Mouse (Mus musculus) left cerebral cortex, adult 11 months (tissue): ENCODE results near the gene Mx1.

Source experiments
- DNase-seq: peaks from one replicate; pipeline ENCODE4 v3.0.0; 2022; ENCODE audit warnings: low spot score

Gene Mx1

GRCm38 (mm10) chr16:97462481-97463181, at the start of gene Mx1:
Gene Mx1, minus strand, starts transcription at chr16:97462907.
- DNase-seq = no peak

DNA sequence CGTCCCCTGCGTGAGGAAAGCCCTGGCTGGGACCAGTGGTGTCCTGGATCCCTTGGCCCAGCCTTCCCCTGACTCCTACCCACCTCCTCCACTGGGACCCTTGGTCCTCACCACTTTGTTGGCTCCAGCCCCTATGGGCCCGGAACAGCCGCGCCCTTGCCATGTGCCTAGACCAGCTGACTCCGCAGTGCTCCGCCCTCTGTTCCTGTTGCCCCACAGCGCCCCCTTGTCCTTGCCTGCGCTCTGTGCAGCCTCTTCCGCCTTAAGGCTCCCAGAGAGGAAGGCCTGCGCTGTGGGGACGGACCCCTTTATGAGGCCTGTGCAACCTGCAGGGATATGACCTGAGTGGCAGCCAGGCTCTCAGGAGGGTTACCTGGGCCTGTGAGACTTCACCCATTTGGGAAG, 49.6 kb upstream of the Mx1 start:
- DNase-seq = no peak

GRCm38 (mm10) chr16:97511495-97511894, 48.8 kb upstream of the Mx1 start:
- no peak for DNase-seq

GRCm38 (mm10) chr16:97510849-97511248, 48.1 kb upstream of the Mx1 start:
- no peak for DNase-seq

DNA sequence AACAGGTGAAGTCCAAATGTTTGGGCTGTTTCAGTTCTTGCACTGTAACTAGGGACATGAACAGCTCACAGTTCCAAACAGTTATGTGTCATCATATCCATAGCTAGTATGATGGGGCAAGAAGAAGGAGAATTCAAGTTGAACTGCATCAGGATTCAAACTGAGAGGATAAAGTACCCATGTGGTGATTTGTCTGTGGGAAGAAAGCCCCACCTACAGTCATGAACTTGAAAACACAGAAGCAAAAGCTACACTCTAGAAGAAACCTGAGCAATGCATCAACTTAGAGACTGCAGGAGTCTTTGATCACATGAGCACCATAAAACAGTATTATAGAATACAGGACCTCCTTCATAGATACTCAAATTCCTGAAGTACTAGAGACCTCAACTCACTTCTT, 45.1 kb upstream of the Mx1 start:
- no peak for DNase-seq

DNA sequence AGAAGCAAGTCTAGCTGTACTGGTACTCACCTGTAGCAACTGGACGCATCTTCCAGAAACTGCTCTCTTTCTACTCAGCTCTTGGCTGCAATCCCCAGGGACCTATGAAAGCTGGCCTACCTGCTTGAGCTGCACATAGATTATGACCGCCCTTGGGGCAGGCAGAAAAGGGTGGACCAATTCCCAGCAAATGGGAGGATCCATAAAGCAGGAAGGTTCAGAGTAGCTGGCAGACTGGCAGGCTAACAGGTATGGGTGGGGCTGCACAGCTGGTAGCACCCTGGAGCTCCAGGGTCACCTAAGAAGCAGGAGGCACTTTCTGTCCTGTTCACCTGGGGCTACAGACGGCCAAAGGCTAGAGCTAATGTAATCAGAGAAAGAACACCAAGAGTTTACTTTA, 42.1 kb upstream of the Mx1 start:
- DNase-seq = no peak

GRCm38 (mm10) chr16:97503849-97504248, 41.1 kb upstream of the Mx1 start:
- DNase-seq = no peak

GRCm38 (mm10) chr16:97500901-97501300, 38.2 kb upstream of the Mx1 start:
- DNase-seq = no peak

GRCm38 (mm10) chr16:97499450-97499849, 36.7 kb upstream of the Mx1 start:
- no peak for DNase-seq

DNA sequence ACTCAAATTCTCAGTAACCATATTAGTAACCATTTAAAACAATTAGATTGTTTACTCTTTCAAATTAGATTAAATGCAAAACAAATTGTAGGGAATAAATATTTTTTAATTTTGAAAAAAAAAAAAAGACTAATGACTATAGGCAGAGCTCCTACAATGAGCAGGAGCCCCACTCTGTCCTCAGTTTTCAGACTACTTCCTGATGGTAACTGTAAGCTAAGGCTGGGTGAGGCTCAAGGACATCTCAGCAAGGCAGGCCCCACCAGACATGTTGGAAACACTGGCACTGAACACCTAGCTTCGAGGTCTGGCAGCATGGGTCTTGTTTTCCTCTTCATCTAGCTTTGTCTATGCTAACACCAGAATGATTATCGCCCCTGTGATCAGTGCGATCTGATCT, 35.4 kb upstream of the Mx1 start:
- DNase-seq = no peak

- DNase-seq = no peak
These were observed 35.0 kb upstream of the Mx1 start for GRCm38 (mm10) chr16:97497682-97498081.

DNA sequence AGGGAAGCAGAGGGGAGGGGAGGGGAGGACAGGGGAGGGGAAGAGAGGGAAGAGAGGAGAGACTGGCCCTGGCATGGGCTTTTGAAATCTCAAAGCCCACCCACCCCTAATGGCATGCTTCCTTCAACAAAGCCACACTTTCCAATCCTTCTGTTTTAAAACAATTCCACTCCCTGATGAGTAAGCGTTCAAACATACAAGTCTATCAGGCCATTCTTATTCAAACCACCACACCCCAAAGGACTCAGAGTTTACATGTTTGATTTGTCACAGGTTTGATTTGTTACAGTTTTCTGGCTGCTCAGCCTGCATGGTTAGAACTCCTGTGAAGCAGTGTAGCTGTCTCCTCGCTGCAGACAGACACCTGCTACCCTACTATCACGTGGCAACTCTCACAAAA, 33.3 kb upstream of the Mx1 start:
- no peak for DNase-seq

GRCm38 (mm10) chr16:97492369-97492768, 29.7 kb upstream of the Mx1 start:
- DNase-seq = no peak

DNA sequence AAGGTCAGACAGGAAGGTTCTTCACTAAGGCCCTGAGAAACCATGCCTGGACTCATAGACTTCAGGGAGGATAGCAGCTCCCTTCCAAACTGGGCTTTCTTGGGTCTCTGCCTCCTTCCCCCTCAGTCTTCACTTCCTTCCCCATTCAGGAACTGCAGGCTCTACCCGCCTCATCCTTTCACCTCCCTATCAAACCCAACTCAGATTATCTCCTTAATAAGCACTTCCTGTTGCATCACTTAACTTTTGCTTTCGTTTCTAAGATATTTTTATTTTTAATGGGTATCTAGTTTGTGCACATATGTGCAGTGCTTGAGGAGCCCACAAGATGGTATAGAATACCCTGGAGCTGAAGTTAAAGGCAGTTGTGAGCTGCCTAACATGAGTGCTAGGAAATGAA, 15.9 kb upstream of the Mx1 start:
- DNase-seq = no peak

GRCm38 (mm10) chr16:97476524-97476923, 13.8 kb upstream of the Mx1 start:
- DNase-seq = no peak

DNA sequence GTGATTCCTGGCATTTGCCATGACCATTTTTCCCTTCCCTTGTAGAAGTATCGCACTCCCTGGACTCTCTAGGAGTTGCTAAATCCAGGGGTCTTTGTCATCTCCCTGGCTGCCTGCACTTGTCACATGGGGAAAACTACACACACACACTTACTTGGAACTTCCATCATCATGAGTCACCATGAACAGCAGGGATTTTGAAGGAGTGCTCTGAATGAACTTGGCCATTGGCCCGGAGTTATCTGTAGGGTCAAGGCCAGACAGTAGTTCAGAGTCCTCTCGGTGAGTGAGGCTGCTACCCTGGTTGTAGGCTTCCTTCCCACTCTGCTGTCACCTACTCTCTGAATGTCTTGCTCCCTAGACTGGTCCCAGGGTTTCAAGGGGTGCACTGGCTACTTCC, 12.9 kb upstream of the Mx1 start:
- no peak for DNase-seq

DNA sequence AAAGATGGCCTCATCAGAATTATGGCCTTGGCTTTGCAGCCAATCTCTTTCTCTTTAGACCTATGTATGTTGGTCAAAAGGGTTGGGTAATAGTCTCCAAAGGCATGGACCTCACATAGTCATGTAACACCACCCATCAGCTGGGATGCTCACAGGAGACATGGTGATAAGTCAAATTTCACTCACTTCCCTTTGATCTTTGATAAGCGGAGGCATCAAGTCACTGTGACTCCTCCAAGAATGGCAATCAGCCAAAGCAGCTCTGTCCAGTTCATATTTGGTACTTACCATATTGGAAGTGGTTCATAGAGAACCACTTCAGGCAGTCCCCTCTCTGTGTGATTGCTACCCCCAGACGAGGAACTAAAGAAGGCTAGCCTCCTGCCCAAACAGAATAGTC, 12.0 kb upstream of the Mx1 start:
- DNase-seq = no peak

DNA sequence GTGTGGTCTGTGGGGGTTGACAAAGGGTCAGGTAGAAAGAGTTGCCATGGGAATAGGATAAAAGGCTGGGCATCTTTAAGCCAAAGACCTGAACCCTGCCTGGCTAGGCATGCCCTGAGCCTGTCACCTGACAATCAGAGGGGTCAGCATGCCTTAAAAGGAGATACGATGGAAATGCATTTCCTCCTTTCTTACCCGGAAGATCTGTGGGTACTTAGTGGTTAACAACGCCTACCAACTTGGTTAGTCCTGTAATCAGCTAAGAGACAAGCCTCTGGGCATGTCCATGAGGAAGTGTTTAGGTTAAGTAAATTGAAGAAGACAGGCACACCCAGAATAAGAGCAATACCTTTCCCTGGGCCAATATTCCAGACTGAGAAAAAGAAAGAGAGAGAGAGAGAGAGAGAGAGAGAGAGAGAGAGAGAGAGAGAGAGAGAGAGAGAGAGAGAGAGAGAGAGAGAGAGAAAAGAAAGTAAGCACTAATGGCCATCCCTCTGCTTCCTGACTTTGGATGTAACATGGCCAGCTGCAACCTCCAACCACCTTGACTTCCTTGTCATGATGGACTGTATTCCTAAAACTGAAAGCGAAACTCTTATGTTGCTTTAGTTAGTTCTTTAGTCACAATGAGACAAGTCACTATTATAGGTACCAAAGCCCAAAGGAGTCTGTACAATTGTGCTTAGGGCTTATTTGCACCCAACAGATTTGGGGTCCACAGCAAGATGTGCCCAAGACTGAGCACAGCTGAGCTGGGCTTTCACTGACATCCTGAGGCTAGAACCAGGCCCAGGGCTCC, 5.5 kb upstream of the Mx1 start:
- no peak for DNase-seq

- DNase-seq = no peak
These were observed 4.8 kb upstream of the Mx1 start for GRCm38 (mm10) chr16:97467472-97467871.

DNA sequence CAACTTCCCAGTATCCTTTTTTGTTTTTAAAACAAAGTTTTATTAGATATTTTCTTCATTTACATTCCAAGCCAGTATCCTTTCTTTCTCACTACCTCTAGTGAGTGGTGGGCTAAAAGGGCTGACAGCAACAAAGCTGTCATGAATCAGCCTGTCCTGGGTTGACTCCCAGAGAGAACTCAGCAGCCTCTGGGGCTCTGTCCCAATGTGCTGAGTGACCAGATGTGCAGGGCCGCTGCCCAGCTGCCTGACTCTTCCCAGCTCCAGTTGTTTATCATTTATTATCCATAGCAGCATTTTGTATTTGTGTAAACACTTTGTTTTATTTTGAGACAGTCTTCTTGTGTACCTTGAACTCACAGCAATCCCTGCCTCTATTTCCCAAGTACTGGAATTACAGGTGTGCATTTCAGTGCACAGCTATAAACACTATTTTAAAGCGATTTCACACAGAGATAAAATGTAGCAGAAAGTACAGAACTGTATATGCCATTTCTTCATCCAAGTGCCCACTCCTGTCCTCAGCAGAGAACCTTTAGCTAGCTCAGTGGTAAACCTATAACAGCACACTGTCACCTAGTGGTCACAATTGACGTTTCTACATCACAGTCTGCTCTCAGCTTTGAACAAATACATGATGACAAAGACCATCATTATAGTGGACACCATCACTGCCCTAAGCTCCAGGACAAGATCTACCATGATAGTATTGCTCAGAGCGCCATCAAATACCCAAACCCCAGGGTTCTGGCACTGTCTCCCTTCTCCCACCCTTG, 3.7 kb upstream of the Mx1 start:
- DNase-seq = no peak

DNA sequence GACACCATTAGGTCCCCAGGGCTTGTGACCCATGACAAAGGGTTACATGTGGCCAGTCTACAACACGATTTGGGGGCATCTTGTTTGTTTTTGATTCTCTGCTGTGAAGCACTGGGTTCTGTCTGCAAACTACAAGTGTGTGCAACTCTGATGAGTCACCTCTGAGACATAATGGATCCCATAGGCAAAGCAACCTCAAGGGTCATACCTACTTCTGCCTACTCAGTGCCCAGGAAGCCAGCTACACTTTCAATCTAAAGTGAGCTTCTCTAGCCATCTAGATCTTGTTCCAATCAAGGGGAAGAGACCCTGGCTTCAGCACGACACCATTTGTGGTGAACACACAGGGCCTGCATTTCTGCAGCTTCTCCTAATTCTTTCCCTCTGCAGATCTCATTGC, 1.4 kb downstream of the Mx1 start:
- no peak for DNase-seq

DNA sequence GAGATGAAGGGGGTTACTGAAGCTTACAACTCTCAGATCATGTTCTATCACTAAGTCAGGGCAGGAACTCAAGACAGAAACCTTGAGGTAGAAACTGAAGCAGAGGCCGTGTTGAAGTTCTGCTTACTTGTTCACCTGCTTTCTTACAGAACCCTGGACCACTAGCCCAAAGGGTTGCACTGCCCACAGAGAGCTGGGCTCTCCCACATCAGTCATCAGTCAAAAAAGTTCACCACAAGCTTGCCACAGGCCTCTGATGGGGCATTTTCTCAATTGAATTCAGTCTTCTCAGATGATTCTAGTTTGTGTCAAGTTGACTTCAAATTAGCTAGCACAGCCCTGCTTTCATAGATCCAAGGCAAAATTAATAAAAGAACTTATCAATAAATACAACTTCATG, 2.9 kb downstream of the Mx1 start:
- DNase-seq = no peak

DNA sequence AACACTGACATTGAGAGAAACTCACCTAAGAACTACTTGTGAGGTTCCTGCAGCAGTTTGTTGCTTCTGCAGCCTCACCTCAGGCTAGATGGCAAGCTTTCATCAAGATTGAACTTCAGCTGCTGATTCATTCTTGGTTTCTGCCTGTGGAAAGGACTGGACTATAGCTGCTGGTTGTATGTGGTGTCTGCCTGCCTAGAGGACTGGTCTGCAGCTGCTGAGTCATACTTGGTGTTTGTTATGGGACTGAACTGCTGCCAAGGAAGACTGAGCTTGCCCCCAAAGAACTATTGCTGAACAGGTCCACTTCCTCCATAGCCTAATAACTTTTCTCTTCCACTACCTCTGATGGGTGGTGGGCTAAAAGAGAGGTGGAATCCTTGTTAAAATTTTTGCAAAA, 15.3 kb downstream of the Mx1 start:
- no peak for DNase-seq
